Mouse (Mus musculus): ENCODE data around the gene Yif1a. TPM values are rescaled to one million over a fixed set of nuclear protein-coding genes. Genes with fewer than 3 reads are reported as not detected.
A peak's percentile ranks its signal among the peaks of the same experiment; 100 is the strongest.
"Not testable (repeated sequence)": the region's sequence is repeated elsewhere in the genome, so short reads cannot be mapped to it uniquely, and the experiment has no call there.

The Yif1a gene
- polyA plus RNA-seq, 1 experiment from 2014 or later: 129 TPM

DNA sequence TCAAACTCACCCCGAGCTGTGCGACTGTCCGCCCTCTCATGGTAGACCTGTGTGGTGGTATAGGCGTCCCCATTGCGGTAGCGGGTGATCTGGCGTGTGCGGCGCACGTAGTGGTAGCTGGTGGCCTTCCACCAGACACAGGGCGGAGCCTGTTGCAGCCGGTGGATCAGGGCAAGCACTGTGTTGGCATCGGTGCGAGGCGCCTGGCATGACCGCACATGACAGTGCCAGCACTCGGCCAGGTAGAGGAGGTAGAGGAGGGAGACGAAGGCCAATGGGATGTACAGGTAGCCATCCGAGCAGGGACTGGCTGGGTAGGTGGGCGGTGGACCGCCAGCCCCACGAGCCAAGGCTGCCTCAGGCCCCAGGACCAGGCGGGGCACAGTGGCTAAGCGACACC, 5.7 kb upstream of the Yif1a start:
- TF ChIP-seq CTCF (IDR thresholded peaks at IDR 0.05; ENCODE audit: low read depth): no peak
- DNase-seq (ENCODE audit: low spot score) (no peak), ATAC-seq (replicated peaks; ENCODE audit: low FRiP score, low read depth) (0 out of 2 replicates have a peak, but pooled peaks have one; percentile 8)
- no peak overlapping the region for H3K27ac ChIP-seq
- no peak overlapping the region for H3K9ac ChIP-seq (ENCODE audit: low read depth, low read length)
- H3K4me3 ChIP-seq (replicated peaks; ENCODE audit: low read depth, low read length): no peak overlapping the region
- peaks cover 4% of the 10 kb centered on the region; the same call in 1 of the 2 replicates for H3K4me1 ChIP-seq (replicated peaks; ENCODE audit: insufficient read depth, low read length)
- no peaks in the 10 kb centered on the region for H3K36me3 ChIP-seq (ENCODE audit: insufficient read depth, low read length)
- 66% methylated on average over 24 of the region's 24 CpGs for WGBS
- no peaks in the 10 kb centered on the region for H3K9me3 ChIP-seq (replicated peaks; ENCODE audit: low read length)
- peaks cover 31% of the 10 kb centered on the region; the same call in 1 of the 2 replicates for H3K27me3 ChIP-seq (ENCODE audit: insufficient read depth, low read length)
- no peak overlapping the region for H3K4me2 ChIP-seq (ENCODE audit: low read length)

DNA sequence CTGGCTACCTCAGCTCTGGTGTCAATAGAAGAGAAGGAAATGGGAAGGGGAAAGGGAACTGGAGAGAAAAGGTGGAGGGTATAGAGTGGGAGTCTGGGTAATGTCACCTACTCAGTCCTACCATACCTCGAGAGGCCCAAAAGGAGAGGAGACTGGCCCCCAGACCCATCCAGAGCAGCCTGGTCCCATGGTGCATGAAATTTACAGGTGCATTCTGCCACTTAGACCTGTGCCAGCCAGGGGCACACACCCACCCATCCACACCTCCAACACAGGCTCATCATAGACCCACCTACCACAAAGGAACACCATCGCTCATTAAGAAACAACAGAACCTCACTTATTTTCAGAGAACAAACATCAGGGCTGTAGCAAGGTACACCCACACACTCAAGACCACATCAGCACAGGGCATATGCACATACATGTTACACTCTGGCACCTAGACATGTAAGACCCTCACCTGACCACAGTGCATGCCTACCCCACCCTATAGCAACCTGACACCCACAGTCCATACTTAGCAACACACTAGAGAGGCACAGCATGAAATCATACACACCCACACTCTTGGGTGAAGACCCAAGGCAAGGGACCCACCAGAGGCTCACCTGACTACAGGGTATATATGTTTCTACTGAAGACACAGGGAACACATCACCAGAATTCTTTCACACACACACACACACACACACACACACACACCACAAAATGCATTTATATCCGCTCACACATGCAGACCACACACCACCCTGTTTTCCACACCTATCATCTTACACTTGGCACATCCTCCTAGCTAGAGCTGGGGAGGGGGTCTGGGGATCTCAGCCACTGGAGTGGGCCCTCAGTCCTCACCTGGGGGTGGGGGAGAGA, 4.1 kb upstream of the Yif1a start:
- no peaks in the 10 kb centered on the region for H3K9me3 ChIP-seq (replicated peaks; ENCODE audit: low read length)
- DNase-seq (ENCODE audit: low spot score) (no peak), ATAC-seq (replicated peaks; ENCODE audit: low FRiP score, low read depth) (no peak)
- peaks cover 31% of the 10 kb centered on the region; the same call in 1 of the 2 replicates for H3K27me3 ChIP-seq (ENCODE audit: insufficient read depth, low read length)
- no peak for TF ChIP-seq CTCF (IDR thresholded peaks at IDR 0.05; ENCODE audit: low read depth)
- H3K4me1 ChIP-seq (replicated peaks; ENCODE audit: insufficient read depth, low read length): peaks cover 4% of the 10 kb centered on the region; the same call in 1 of the 2 replicates
- no peak overlapping the region for H3K27ac ChIP-seq
- no peak overlapping the region for H3K4me2 ChIP-seq (ENCODE audit: low read length)
- no peak overlapping the region for H3K9ac ChIP-seq (ENCODE audit: low read depth, low read length)
- H3K4me3 ChIP-seq (replicated peaks; ENCODE audit: low read depth, low read length): no peak overlapping the region
- 77% methylated on average over 3 of the region's 3 CpGs for WGBS
- H3K36me3 ChIP-seq (ENCODE audit: insufficient read depth, low read length): no peaks in the 10 kb centered on the region

DNA sequence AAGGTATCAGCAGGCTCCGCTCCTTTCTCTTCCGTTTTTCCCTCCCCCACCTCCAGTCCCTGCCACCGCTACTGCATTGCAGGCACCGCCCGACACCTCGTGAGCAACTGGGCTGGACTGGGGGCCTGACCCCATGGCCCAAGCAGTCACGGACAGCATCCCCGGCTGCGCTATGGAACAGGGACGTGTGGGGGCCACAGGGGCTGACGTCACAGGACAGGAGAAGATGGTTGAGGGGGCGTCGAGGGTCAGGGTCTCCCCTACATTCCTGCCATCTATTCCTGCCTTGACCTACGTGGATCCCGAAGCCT, 3.5 kb upstream of the Yif1a start:
- Histone ChIP-seq H3K4me2 (ENCODE audit: low read length) (peak overlapping the region; percentile 84), H3K4me3 (replicated peaks; ENCODE audit: low read depth, low read length) (peak overlapping the region; percentile 41), H3K27me3 (ENCODE audit: insufficient read depth, low read length) (peaks cover 31% of the 10 kb centered on the region; the same call in 1 of the 2 replicates), H3K4me1 (replicated peaks; ENCODE audit: insufficient read depth, low read length) (peaks cover 4% of the 10 kb centered on the region; the same call in 1 of the 2 replicates), H3K27ac (no peak overlapping the region), H3K9me3 (replicated peaks; ENCODE audit: low read length) (no peaks in the 10 kb centered on the region), H3K36me3 (ENCODE audit: insufficient read depth, low read length) (no peaks in the 10 kb centered on the region), H3K9ac (ENCODE audit: low read depth, low read length) (no peak overlapping the region)
- no peak for DNase-seq (ENCODE audit: low spot score)
- no peak for TF ChIP-seq CTCF (IDR thresholded peaks at IDR 0.05; ENCODE audit: low read depth)
- WGBS: 2% methylated on average over 15 of the region's 15 CpGs
- no peak for ATAC-seq (replicated peaks; ENCODE audit: low FRiP score, low read depth)

DNA sequence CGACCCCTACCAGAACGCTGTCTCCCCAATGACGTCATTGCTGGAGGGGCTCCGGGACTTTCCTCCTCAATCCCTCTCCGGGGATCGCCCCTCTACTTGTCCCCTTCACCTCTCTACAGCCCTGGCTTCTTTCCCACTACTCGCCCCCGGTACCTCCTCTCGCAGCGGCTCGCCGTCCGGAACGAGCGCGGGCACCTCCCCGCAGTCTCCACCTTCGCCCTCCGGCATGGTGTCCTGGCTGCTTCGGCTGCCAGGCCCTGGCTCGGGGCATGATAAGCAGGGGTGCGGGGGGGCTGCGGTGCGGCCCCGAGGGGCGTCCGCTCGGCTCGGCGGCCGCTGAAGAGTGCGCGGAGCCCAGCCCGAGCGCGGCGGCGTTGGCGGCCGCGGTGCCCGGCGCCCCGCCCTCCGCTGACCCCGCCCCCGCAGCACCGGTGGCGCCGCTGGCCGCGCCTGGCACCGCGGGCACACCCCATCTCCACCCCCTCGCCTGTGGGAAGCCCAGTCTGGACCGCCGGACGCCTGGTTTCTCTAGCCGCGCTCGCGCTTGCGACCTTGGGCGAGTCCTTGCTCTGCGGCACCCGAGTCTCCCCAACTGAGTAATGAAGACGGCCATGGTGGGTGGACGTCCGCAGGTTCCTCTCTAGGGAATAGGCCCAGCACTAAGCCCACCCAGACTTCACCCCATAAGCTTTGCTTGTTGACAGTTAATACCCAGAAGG, 3.0 kb upstream of the Yif1a start, which contains the start of gene Tmem151a:
Gene Tmem151a (minus strand): TSS at position 387 of the 719 bp plus-strand sequence.
- TF ChIP-seq CTCF (IDR thresholded peaks at IDR 0.05; ENCODE audit: low read depth): no peak
- ATAC-seq (replicated peaks; ENCODE audit: low FRiP score, low read depth) (no peak), DNase-seq (ENCODE audit: low spot score) (no peak)
- H3K27me3 ChIP-seq (ENCODE audit: insufficient read depth, low read length): peaks cover 31% of the 10 kb centered on the region; the same call in 1 of the 2 replicates
- under 1% methylated on average over 64 of the region's 69 CpGs for WGBS
- peaks cover 4% of the 10 kb centered on the region; the same call in 1 of the 2 replicates for H3K4me1 ChIP-seq (replicated peaks; ENCODE audit: insufficient read depth, low read length)
- no peaks in the 10 kb centered on the region for H3K9me3 ChIP-seq (replicated peaks; ENCODE audit: low read length)
- H3K4me2 ChIP-seq (ENCODE audit: low read length): peak within 1 kb of the TSS; percentile 84
- 0 out of 2 replicates have a peak within 1 kb of the TSS, but pooled peaks have one; percentile 32 for H3K9ac ChIP-seq (ENCODE audit: low read depth, low read length)
- no peaks in the 10 kb centered on the region for H3K36me3 ChIP-seq (ENCODE audit: insufficient read depth, low read length)
- H3K27ac ChIP-seq: no peak within 1 kb of the TSS
- H3K4me3 ChIP-seq (replicated peaks; ENCODE audit: low read depth, low read length): peak within 1 kb of the TSS; percentile 41

DNA sequence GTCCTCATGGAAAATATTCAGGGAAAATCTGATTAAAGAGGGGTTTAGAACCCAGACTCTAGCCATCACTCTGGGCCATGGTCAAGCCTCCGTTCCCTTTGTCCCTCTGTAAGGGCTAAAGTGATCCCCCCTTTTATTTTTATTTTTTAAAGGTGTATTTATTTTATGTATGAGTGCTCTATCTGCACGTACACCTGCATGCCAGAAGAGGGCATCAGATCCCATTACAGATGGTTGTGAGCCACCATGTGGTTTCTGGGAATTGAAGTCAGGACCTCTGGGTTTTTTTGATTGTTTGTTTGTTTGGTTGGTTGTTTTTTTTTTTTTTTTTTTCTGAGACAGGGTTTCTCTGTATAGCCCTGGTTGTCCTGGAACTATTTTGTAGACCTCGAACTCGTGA, 1.8 kb upstream of the Yif1a start:
- not testable (repeated sequence) for H3K4me2 ChIP-seq (ENCODE audit: low read length); DNase-seq (ENCODE audit: low spot score); H3K9me3 ChIP-seq (replicated peaks; ENCODE audit: low read length); H3K4me1 ChIP-seq (replicated peaks; ENCODE audit: insufficient read depth, low read length); H3K9ac ChIP-seq (ENCODE audit: low read depth, low read length); ATAC-seq (replicated peaks; ENCODE audit: low FRiP score, low read depth); H3K27ac ChIP-seq; H3K4me3 ChIP-seq (replicated peaks; ENCODE audit: low read depth, low read length); H3K36me3 ChIP-seq (ENCODE audit: insufficient read depth, low read length)
- H3K27me3 ChIP-seq (ENCODE audit: insufficient read depth, low read length): peaks cover 31% of the 10 kb centered on the region; the same call in 1 of the 2 replicates
- 60% methylated on average over 4 of the region's 4 CpGs for WGBS
- peak; percentile 45; the same call in 1 of the 2 replicates for TF ChIP-seq CTCF (IDR thresholded peaks at IDR 0.05; ENCODE audit: low read depth)

DNA sequence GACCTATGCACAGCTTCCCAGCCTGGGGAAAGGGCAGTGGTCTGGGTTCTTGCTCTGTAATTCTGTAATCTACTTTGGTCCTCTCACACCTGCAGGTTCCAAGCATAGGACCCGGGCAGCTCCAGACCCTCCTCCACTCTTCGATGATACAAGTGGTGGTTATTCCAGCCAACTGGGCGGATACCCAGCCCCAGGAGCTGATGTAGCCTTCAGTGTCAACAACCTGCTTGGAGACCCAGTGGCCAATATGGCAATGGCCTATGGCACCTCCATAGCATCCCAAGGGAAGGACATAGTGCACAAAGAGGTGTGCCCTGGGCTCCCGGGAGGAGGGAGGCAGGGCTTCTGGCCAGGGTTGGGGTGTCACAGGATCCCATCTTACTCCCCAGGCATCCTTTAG, 986 bp downstream of the Yif1a start:
- H3K27ac ChIP-seq: no peak overlapping the region
- WGBS: 88% methylated on average over 4 of the region's 4 CpGs
- peak overlapping the region; percentile 70 for H3K4me2 ChIP-seq (ENCODE audit: low read length)
- peaks cover 4% of the 10 kb centered on the region; the same call in 1 of the 2 replicates for H3K4me1 ChIP-seq (replicated peaks; ENCODE audit: insufficient read depth, low read length)
- no peak overlapping the region for H3K4me3 ChIP-seq (replicated peaks; ENCODE audit: low read depth, low read length)
- ATAC-seq (replicated peaks; ENCODE audit: low FRiP score, low read depth) (no peak), DNase-seq (ENCODE audit: low spot score) (no peak)
- H3K9me3 ChIP-seq (replicated peaks; ENCODE audit: low read length): no peaks in the 10 kb centered on the region
- TF ChIP-seq CTCF (IDR thresholded peaks at IDR 0.05; ENCODE audit: low read depth): no peak
- H3K27me3 ChIP-seq (ENCODE audit: insufficient read depth, low read length): peaks cover 15% of the 10 kb centered on the region; the same call in 1 of the 2 replicates
- H3K9ac ChIP-seq (ENCODE audit: low read depth, low read length): peak overlapping the region; percentile 63
- H3K36me3 ChIP-seq (ENCODE audit: insufficient read depth, low read length): 0 out of 2 replicates have a peak, but pooled peaks cover 10% of the 10 kb centered on the region
